Mouse (Mus musculus): ENCODE data around the gene H2-M10.4. TPM values are rescaled to one million over a fixed set of nuclear protein-coding genes. Genes with fewer than 3 reads are reported as not detected.
A peak's percentile ranks its signal among the peaks of the same experiment; 100 is the strongest.
"Not testable (repeated sequence)": the region's sequence is repeated elsewhere in the genome, so short reads cannot be mapped to it uniquely, and the experiment has no call there.

The H2-M10.4 gene
- polyA plus RNA-seq (2014; fragmentation: Nextera tagmentation; extraction: Ambion mirVana), result not detected in 2 replicates

DNA sequence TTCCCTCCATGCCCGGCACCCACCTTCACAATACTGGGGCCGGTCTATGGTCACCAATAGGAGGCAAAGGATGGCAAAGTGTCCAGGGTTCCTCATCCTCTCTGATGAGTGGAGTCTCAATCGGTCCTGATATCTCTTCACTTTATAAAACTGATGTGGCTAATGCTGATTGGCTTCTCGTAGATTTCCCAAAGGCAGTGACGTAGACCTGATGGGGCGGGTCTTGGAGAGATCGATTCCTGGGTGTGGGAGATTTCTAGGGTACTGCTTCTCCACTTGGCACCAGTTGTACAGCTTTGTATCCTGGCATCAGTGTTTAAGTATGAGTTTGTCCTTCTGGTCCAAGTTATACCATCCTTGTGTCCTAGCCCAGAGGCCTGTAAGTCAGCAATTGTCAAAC is at the start of gene H2-M10.4:
H2-M10.4 (minus strand) TSS at position 101 of the 400 bp plus-strand sequence.
- H3K9me3 ChIP-seq (ENCODE audit: control insufficient read depth, low read length), result no peaks in the 10 kb centered on the region
- no peaks in the 10 kb centered on the region for H3K4me1 ChIP-seq (ENCODE audit: control insufficient read depth, insufficient read depth, low read length)
- 90% methylated on average over 7 of the region's 7 CpGs for WGBS
- DNase-seq (ENCODE audit: low spot score) (no peak), ATAC-seq (ENCODE audit: insufficient number of reproducible peaks, low FRiP score, low TSS enrichment, low read depth) (no peak)
- no peak within 1 kb of the TSS for H3K9ac ChIP-seq (ENCODE audit: low read length)
- H3K4me3 ChIP-seq (ENCODE audit: low read depth, low read length), result no peak within 1 kb of the TSS
- H3K27ac ChIP-seq (replicated peaks; ENCODE audit: low read depth, low read length), result no peak within 1 kb of the TSS
- no peaks in the 10 kb centered on the region for H3K36me3 ChIP-seq (ENCODE audit: control insufficient read depth, insufficient read depth, low read length)
- no peaks in the 10 kb centered on the region for H3K27me3 ChIP-seq (ENCODE audit: control insufficient read depth, insufficient read depth, low read length)
- no peak within 1 kb of the TSS for H3K4me2 ChIP-seq (ENCODE audit: low read depth, severe bottlenecking)

- Histone ChIP-seq H3K27me3 (ENCODE audit: control insufficient read depth, insufficient read depth, low read length) (no peaks in the 10 kb centered on the region), H3K4me2 (ENCODE audit: low read depth, severe bottlenecking) (no peak overlapping the region), H3K9me3 (ENCODE audit: control insufficient read depth, low read length) (no peaks in the 10 kb centered on the region), H3K4me3 (ENCODE audit: low read depth, low read length) (no peak overlapping the region), H3K4me1 (ENCODE audit: control insufficient read depth, insufficient read depth, low read length) (no peaks in the 10 kb centered on the region), H3K27ac (replicated peaks; ENCODE audit: low read depth, low read length) (no peak overlapping the region), H3K9ac (ENCODE audit: low read length) (no peak overlapping the region), H3K36me3 (ENCODE audit: control insufficient read depth, insufficient read depth, low read length) (no peaks in the 10 kb centered on the region)
- DNase-seq (ENCODE audit: low spot score) (no peak), ATAC-seq (ENCODE audit: insufficient number of reproducible peaks, low FRiP score, low TSS enrichment, low read depth) (no peak)
These were observed 41.8 kb upstream of the H2-M10.4 start for GRCm38 (mm10) chr17:36503910-36504309.

GRCm38 (mm10) chr17:36500435-36500834 is 38.3 kb upstream of the H2-M10.4 start:
- 76% methylated on average over 1 of the region's 1 CpGs for WGBS
- Histone ChIP-seq H3K36me3 (ENCODE audit: control insufficient read depth, insufficient read depth, low read length) (no peaks in the 10 kb centered on the region), H3K27ac (replicated peaks; ENCODE audit: low read depth, low read length) (no peak overlapping the region), H3K4me3 (ENCODE audit: low read depth, low read length) (no peak overlapping the region), H3K4me1 (ENCODE audit: control insufficient read depth, insufficient read depth, low read length) (no peaks in the 10 kb centered on the region), H3K9ac (ENCODE audit: low read length) (no peak overlapping the region), H3K27me3 (ENCODE audit: control insufficient read depth, insufficient read depth, low read length) (no peaks in the 10 kb centered on the region), H3K4me2 (ENCODE audit: low read depth, severe bottlenecking) (no peak overlapping the region), H3K9me3 (ENCODE audit: control insufficient read depth, low read length) (no peaks in the 10 kb centered on the region)
- DNase-seq (ENCODE audit: low spot score) (no peak), ATAC-seq (ENCODE audit: insufficient number of reproducible peaks, low FRiP score, low TSS enrichment, low read depth) (no peak)

GRCm38 (mm10) chr17:36488181-36488580 is 26.0 kb upstream of the H2-M10.4 start:
- not testable (repeated sequence) for H3K9ac ChIP-seq (ENCODE audit: low read length); ATAC-seq (ENCODE audit: insufficient number of reproducible peaks, low FRiP score, low TSS enrichment, low read depth); H3K4me2 ChIP-seq (ENCODE audit: low read depth, severe bottlenecking); DNase-seq (ENCODE audit: low spot score); H3K9me3 ChIP-seq (ENCODE audit: control insufficient read depth, low read length); H3K4me3 ChIP-seq (ENCODE audit: low read depth, low read length); H3K4me1 ChIP-seq (ENCODE audit: control insufficient read depth, insufficient read depth, low read length); H3K36me3 ChIP-seq (ENCODE audit: control insufficient read depth, insufficient read depth, low read length); H3K27ac ChIP-seq (replicated peaks; ENCODE audit: low read depth, low read length); H3K27me3 ChIP-seq (ENCODE audit: control insufficient read depth, insufficient read depth, low read length)
- 94% methylated on average over 16 of the region's 16 CpGs for WGBS

- H3K4me1 ChIP-seq (ENCODE audit: control insufficient read depth, insufficient read depth, low read length), result no peaks in the 10 kb centered on the region
- 84% methylated on average over 1 of the region's 1 CpGs for WGBS
- no peak overlapping the region for H3K27ac ChIP-seq (replicated peaks; ENCODE audit: low read depth, low read length)
- no peak for DNase-seq (ENCODE audit: low spot score)
- H3K4me3 ChIP-seq (ENCODE audit: low read depth, low read length), result no peak overlapping the region
- no peaks in the 10 kb centered on the region for H3K36me3 ChIP-seq (ENCODE audit: control insufficient read depth, insufficient read depth, low read length)
- no peak for ATAC-seq (ENCODE audit: insufficient number of reproducible peaks, low FRiP score, low TSS enrichment, low read depth)
- no peak overlapping the region for H3K4me2 ChIP-seq (ENCODE audit: low read depth, severe bottlenecking)
- no peaks in the 10 kb centered on the region for H3K27me3 ChIP-seq (ENCODE audit: control insufficient read depth, insufficient read depth, low read length)
- H3K9me3 ChIP-seq (ENCODE audit: control insufficient read depth, low read length), result no peaks in the 10 kb centered on the region
- no peak overlapping the region for H3K9ac ChIP-seq (ENCODE audit: low read length)
These were observed 24.6 kb upstream of the H2-M10.4 start for GRCm38 (mm10) chr17:36486687-36487230.

DNA sequence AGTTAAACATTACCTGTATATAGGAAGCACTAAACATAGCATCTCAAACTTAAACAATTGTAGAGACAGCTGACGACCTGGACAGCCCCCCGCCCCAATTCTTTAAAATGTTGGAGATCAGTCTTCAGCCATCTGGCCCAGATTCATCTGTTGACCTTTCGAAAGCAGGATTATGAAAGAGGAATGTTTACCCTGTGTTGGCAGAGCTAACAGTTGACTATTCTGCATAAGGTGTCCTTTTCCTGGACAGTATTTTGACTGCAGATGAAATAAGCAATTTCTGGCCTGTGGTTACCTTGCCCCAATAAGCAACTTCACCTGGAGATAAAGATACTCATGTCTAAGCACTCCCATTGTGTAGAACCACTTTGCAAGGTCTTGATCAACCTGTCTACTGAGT is 21.7 kb upstream of the H2-M10.4 start:
- Histone ChIP-seq H3K27ac (replicated peaks; ENCODE audit: low read depth, low read length) (no peak overlapping the region), H3K27me3 (ENCODE audit: control insufficient read depth, insufficient read depth, low read length) (no peaks in the 10 kb centered on the region), H3K36me3 (ENCODE audit: control insufficient read depth, insufficient read depth, low read length) (no peaks in the 10 kb centered on the region), H3K9me3 (ENCODE audit: control insufficient read depth, low read length) (no peaks in the 10 kb centered on the region), H3K4me1 (ENCODE audit: control insufficient read depth, insufficient read depth, low read length) (no peaks in the 10 kb centered on the region), H3K4me3 (ENCODE audit: low read depth, low read length) (no peak overlapping the region), H3K4me2 (ENCODE audit: low read depth, severe bottlenecking) (no peak overlapping the region), H3K9ac (ENCODE audit: low read length) (no peak overlapping the region)
- no peak for ATAC-seq (ENCODE audit: insufficient number of reproducible peaks, low FRiP score, low TSS enrichment, low read depth)
- 87% methylated on average over 3 of the region's 3 CpGs for WGBS
- no peak for DNase-seq (ENCODE audit: low spot score)

GRCm38 (mm10) chr17:36456260-36456659 is 5.9 kb downstream of the H2-M10.4 start:
- no peaks in the 10 kb centered on the region for H3K4me1 ChIP-seq (ENCODE audit: control insufficient read depth, insufficient read depth, low read length)
- no peaks in the 10 kb centered on the region for H3K9me3 ChIP-seq (ENCODE audit: control insufficient read depth, low read length)
- H3K27me3 ChIP-seq (ENCODE audit: control insufficient read depth, insufficient read depth, low read length), result no peaks in the 10 kb centered on the region
- no peak overlapping the region for H3K27ac ChIP-seq (replicated peaks; ENCODE audit: low read depth, low read length)
- H3K9ac ChIP-seq (ENCODE audit: low read length), result no peak overlapping the region
- H3K4me3 ChIP-seq (ENCODE audit: low read depth, low read length), result no peak overlapping the region
- no peak for ATAC-seq (ENCODE audit: insufficient number of reproducible peaks, low FRiP score, low TSS enrichment, low read depth)
- no peak overlapping the region for H3K4me2 ChIP-seq (ENCODE audit: low read depth, severe bottlenecking)
- 78% methylated on average over 4 of the region's 4 CpGs for WGBS
- no peaks in the 10 kb centered on the region for H3K36me3 ChIP-seq (ENCODE audit: control insufficient read depth, insufficient read depth, low read length)
- no peak for DNase-seq (ENCODE audit: low spot score)

DNA sequence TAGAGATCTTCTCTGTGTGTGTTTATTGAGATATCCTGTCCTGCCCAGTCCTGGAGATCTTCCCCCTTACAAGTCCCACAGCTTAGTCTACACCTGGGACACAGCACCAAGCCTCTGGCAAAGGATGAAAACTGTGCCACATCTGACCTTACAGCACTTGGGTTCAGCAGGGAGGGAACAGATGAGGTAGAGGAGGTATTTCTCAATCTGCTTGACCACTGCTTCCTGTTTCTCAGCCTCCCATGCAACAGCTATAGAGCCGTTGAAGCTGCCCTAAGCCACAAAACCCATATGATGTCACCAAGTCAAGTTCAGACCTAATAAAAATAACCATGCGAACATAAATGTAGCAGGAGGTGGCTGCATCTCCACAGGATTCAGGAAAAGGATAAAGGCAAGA is 30.7 kb downstream of the H2-M10.4 start:
- 81% methylated on average over 2 of the region's 2 CpGs for WGBS
- H3K4me1 ChIP-seq (ENCODE audit: control insufficient read depth, insufficient read depth, low read length), result no peaks in the 10 kb centered on the region
- H3K4me3 ChIP-seq (ENCODE audit: low read depth, low read length), result no peak overlapping the region
- no peaks in the 10 kb centered on the region for H3K27me3 ChIP-seq (ENCODE audit: control insufficient read depth, insufficient read depth, low read length)
- H3K27ac ChIP-seq (replicated peaks; ENCODE audit: low read depth, low read length), result no peak overlapping the region
- H3K4me2 ChIP-seq (ENCODE audit: low read depth, severe bottlenecking), result no peak overlapping the region
- ATAC-seq (ENCODE audit: insufficient number of reproducible peaks, low FRiP score, low TSS enrichment, low read depth) (no peak), DNase-seq (ENCODE audit: low spot score) (no peak)
- H3K9ac ChIP-seq (ENCODE audit: low read length), result no peak overlapping the region
- H3K9me3 ChIP-seq (ENCODE audit: control insufficient read depth, low read length), result no peaks in the 10 kb centered on the region
- H3K36me3 ChIP-seq (ENCODE audit: control insufficient read depth, insufficient read depth, low read length), result no peaks in the 10 kb centered on the region

GRCm38 (mm10) chr17:36418091-36418754 is 43.9 kb downstream of the H2-M10.4 start:
- no peak overlapping the region for H3K4me2 ChIP-seq (ENCODE audit: low read depth, severe bottlenecking)
- H3K36me3 ChIP-seq (ENCODE audit: control insufficient read depth, insufficient read depth, low read length), result no peaks in the 10 kb centered on the region
- no peak overlapping the region for H3K9ac ChIP-seq (ENCODE audit: low read length)
- no peaks in the 10 kb centered on the region for H3K9me3 ChIP-seq (ENCODE audit: control insufficient read depth, low read length)
- no peak overlapping the region for H3K27ac ChIP-seq (replicated peaks; ENCODE audit: low read depth, low read length)
- H3K4me1 ChIP-seq (ENCODE audit: control insufficient read depth, insufficient read depth, low read length), result no peaks in the 10 kb centered on the region
- no peaks in the 10 kb centered on the region for H3K27me3 ChIP-seq (ENCODE audit: control insufficient read depth, insufficient read depth, low read length)
- H3K4me3 ChIP-seq (ENCODE audit: low read depth, low read length), result no peak overlapping the region
- no peak for ATAC-seq (ENCODE audit: insufficient number of reproducible peaks, low FRiP score, low TSS enrichment, low read depth)
- DNase-seq (ENCODE audit: low spot score), result peak; percentile 27
- whole genome bisulfite sequencing, result 25% methylated on average over 4 of the region's 4 CpGs

Measured in limb, embryonic 11.5 days (tissue).